Mouse (Mus musculus) midbrain, embryonic 14.5 days (tissue): Measurements from ENCODE around the gene Prr19. TPM values are rescaled to one million over a fixed set of nuclear protein-coding genes. Genes with fewer than 3 reads are reported as not detected.

Experiments
- ATAC-seq: fragments of 200-750 bp; cut with Nextera tagmentation; 2 replicates; pipeline ENCODE4 v1.8.0; 2017; ENCODE audit warnings: moderate number of reproducible peaks, moderate library complexity; ENCODE audit not compliant: low FRiP score, low TSS enrichment
- DNase-seq: peaks from one replicate; pipeline ENCODE4 v3.0.0-alpha.2; 2015
- H3K27ac ChIP-seq: fragments of 300-500 bp; sonication (generic); replicated peaks from 2 replicates; pipeline ENCODE4 v1.5.1; 2014; ENCODE audit warnings: mild to moderate bottlenecking, low read depth, low read length, moderate library complexity
- H3K27me3 ChIP-seq: fragments of 300-500 bp; sonication (generic); 2 replicates; pipeline ENCODE4 v1.6.1; 2014; ENCODE audit warnings: low read length, control low read depth, mixed read lengths; ENCODE audit not compliant: control insufficient read depth, insufficient read depth
- H3K36me3 ChIP-seq: fragments of 300-500 bp; sonication (generic); 2 replicates; pipeline ENCODE4 v1.6.1; 2014; ENCODE audit warnings: low read length, control low read depth; ENCODE audit not compliant: control insufficient read depth, insufficient read depth
- H3K4me1 ChIP-seq: fragments of 300-500 bp; sonication (generic); 2 replicates; pipeline ENCODE4 v1.6.1; 2014; ENCODE audit warnings: mild to moderate bottlenecking, antibody characterized with exemption, low read length, control low read depth; ENCODE audit not compliant: control insufficient read depth, insufficient read depth
- H3K4me2 ChIP-seq: fragments of 300-500 bp; sonication (generic); 2 replicates; pipeline ENCODE4 v1.6.1; 2014; ENCODE audit warnings: mild to moderate bottlenecking, low read length, moderate library complexity
- H3K4me3 ChIP-seq: fragments of 300-500 bp; sonication (generic); replicated peaks from 2 replicates; pipeline ENCODE4 v1.5.1; 2014; ENCODE audit warnings: low read depth, low read length
- H3K9ac ChIP-seq: fragments of 300-500 bp; sonication (generic); replicated peaks from 2 replicates; pipeline ENCODE4 v1.6.1; 2014; ENCODE audit warnings: mild to moderate bottlenecking, low read length, moderate library complexity
- H3K9me3 ChIP-seq: fragments of 300-500 bp; sonication (generic); 2 replicates; pipeline ENCODE4 v1.6.1; 2016; ENCODE audit warnings: low read length, control low read depth, mixed read lengths; ENCODE audit not compliant: control insufficient read depth
- WGBS: fragments of 180-500 bp; shearing (Covaris S2); extraction: QIAGEN DNeasy Blood & Tissue Kit; methylation state at CpG from one replicate; pipeline ENCODE4 v1.1.7; 2014; 5-methylcytosine and 5-hydroxymethylcytosine counted together
- polyA plus RNA-seq: library from polyadenylated mRNA; unstranded; fragments of >200 nt; fragmentation: Nextera tagmentation; extraction: Ambion mirVana; gene quantifications from 2 replicates; pipeline ENCODE4 v1.2.1, GENCODE M21; 2014

Gene Prr19
- polyA plus RNA-seq, 1 experiment from 2014 or later = 3.0 TPM

DNA sequence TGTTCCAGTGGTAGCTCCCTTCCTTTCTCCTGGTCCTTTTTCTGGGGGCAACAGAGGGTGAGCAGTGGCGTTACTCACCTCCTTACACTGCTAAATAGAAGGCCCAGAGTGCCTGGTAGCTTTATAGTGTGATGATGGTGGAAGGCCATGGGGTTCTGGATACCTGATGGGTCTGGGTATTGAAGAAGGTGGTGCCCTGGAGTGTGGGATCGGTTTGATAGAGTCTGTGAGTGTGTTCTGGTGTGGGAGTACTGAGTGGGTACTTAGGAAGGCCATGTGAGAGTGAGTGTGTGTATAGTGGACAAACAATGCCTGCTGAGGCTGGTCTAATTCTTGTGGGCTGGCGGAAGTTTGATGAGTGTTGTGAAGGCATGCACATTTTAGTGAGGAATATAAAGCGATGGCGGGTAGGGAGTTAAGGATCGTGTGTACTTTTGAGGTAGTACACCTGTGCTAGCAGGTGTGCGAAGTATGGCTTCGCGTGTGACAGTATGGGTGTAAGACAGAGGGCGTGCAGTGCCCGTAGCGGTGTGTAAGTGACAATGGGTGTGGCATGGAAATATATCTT lies 20.0 kb upstream of the Prr19 start:
- no peaks in the 10 kb centered on the region for H3K27me3 ChIP-seq
- peak; percentile 10 for DNase-seq
- no peaks in the 10 kb centered on the region for H3K9me3 ChIP-seq
- peak overlapping the region; percentile 78; the same call in 1 of the 2 replicates for H3K9ac ChIP-seq
- peak overlapping the region; percentile 99 for H3K27ac ChIP-seq
- peaks cover 53% of the 10 kb centered on the region for H3K4me1 ChIP-seq
- 23% methylated on average over 12 of the region's 12 CpGs for WGBS
- peak overlapping the region; percentile 77 for H3K4me3 ChIP-seq
- peaks cover 17% of the 10 kb centered on the region for H3K36me3 ChIP-seq
- ATAC-seq = peak; percentile 0; the same call in 1 of the 2 replicates
- peak overlapping the region; percentile 83 for H3K4me2 ChIP-seq

DNA sequence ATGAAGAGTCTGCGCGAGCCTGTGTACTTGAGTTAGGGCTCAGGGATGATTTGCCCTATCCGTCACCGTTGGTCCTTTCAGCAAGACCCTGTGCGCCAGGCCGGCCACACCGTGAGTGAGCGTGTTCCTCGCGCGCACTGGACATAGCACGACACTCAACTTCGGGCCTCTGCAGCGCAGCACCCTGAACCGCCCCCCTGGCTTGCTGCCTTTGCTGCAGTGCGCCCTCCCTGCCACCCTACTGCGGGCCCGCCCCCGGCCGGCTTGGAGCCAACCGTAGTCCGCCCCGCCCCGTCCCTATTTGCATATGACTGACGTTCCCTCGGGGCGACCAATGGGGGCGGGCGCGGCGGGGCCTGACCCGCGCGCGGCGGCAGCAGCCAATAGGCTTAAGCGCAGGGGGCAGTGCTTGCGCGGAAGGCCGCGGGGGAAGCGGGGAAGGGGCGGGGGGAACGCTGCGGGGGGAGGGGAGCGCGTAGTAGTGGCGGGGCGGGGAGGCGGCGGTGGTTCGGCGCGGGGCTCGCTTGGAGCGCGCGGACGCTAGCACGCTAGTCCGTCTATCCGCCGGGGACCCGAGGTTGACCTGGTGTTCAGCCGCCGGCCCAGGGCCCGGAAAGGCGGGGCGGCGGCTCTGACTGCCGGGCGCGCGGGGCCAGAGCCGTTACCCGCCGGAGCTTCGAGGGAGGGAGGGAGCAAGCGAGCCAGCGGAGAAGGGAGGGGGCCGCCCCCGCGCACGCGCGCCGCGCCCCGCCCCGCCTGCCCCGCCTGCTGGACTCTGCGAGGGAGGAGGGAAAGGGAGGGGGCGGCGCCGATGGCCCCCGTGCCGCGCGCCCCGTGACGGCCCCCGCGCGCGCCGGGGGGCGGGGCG lies 19.2 kb upstream of the Prr19 start:
- under 1% methylated on average over 75 of the region's 108 CpGs for WGBS
- H3K36me3 ChIP-seq = peaks cover 24% of the 10 kb centered on the region
- H3K27ac ChIP-seq = peak overlapping the region; percentile 99
- no peaks in the 10 kb centered on the region for H3K9me3 ChIP-seq
- H3K9ac ChIP-seq = peak overlapping the region; percentile 78
- ATAC-seq (peak; percentile 82), DNase-seq (peak; percentile 99)
- peak overlapping the region; percentile 77 for H3K4me3 ChIP-seq
- no peaks in the 10 kb centered on the region for H3K27me3 ChIP-seq
- peaks cover 53% of the 10 kb centered on the region for H3K4me1 ChIP-seq
- H3K4me2 ChIP-seq = peak overlapping the region; percentile 83

DNA sequence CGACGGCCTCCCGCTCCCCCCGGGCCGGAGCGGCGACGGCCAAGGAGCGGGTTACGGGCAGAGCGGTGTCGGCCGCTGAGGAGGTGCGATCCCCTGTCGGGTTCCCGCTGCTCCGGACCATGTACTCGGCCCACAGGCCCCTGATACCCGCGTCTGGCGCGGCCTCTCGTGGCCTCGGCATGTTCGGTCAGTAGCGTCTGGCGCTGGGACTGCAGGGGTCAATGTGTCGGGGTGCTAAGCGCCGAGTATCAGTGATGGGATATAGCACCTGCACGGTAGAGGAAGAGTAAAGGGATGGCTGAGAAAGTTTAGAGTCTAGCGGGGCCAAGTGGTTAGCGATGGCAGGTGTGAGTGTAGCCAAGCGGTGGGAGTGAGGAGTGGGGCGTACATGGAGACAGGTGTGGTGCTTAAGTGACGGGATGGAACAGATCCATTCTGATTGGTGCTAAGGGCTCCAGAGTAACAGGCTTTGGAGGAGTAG lies 18.4 kb upstream of the Prr19 start:
- Histone ChIP-seq H3K4me2 (peak overlapping the region; percentile 83), H3K36me3 (peaks cover 32% of the 10 kb centered on the region), H3K9me3 (no peaks in the 10 kb centered on the region), H3K27me3 (no peaks in the 10 kb centered on the region), H3K27ac (peak overlapping the region; percentile 99), H3K9ac (peak overlapping the region; percentile 78), H3K4me3 (peak overlapping the region; percentile 77), H3K4me1 (peaks cover 48% of the 10 kb centered on the region)
- DNase-seq (peak; percentile 62), ATAC-seq (no peak)
- under 1% methylated on average over 36 of the region's 36 CpGs for WGBS

DNA sequence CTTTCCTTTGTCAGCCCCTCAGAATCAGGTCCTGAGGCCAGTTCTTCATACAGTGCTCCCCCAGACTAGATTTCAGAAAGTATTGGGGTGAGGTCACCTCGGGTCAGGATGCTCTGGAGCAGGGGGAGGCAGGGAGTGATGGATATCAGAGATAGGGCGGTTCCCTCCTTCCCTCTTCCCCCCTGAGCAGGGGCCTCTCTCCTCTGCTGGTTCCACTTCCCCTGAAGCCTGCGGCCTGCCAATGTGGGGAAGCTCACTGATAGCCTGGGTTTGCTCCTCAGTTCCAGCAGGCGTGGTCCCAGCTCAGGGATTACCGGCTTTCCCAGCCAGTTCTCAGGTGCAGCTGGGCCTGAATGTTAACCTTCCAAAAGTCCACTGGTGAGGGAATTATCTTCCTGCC lies 17.6 kb upstream of the Prr19 start:
- Histone ChIP-seq H3K4me2 (peak overlapping the region; percentile 83), H3K4me3 (peak overlapping the region; percentile 77), H3K27me3 (no peaks in the 10 kb centered on the region), H3K9ac (peak overlapping the region; percentile 78), H3K4me1 (peaks cover 46% of the 10 kb centered on the region), H3K9me3 (no peaks in the 10 kb centered on the region), H3K27ac (peak overlapping the region; percentile 99), H3K36me3 (peaks cover 40% of the 10 kb centered on the region)
- DNase-seq (peak; percentile 30), ATAC-seq (no peak)
- 16% methylated on average over 5 of the region's 5 CpGs for WGBS

DNA sequence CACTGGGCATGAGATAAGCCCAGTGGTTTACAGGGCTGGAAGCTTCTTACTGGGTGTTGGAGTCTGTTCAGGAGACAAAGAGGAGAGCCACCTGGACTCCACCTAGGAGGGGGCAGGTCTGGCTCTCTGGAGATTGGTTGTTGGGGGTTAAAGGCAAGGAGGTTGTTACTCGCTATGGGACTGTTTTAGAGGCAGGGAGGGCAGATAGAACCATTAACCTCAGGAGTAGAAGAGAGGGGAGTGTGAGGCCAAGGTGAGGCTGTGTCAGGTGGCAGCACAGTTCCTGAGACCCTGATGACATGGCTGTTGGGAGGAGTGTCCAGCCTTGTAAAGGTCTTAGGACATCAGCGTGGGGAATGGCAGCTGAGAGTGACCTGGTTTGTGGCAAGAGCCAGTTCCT lies 17.0 kb upstream of the Prr19 start:
- no peaks in the 10 kb centered on the region for H3K27me3 ChIP-seq
- 80% methylated on average over 2 of the region's 2 CpGs for WGBS
- peak overlapping the region; percentile 83 for H3K4me2 ChIP-seq
- H3K4me3 ChIP-seq = peak overlapping the region; percentile 77
- no peak for DNase-seq
- peak overlapping the region; percentile 99 for H3K27ac ChIP-seq
- peaks cover 46% of the 10 kb centered on the region for H3K36me3 ChIP-seq
- ATAC-seq = no peak
- peaks cover 46% of the 10 kb centered on the region for H3K4me1 ChIP-seq
- no peaks in the 10 kb centered on the region for H3K9me3 ChIP-seq
- H3K9ac ChIP-seq = peak overlapping the region; percentile 78

DNA sequence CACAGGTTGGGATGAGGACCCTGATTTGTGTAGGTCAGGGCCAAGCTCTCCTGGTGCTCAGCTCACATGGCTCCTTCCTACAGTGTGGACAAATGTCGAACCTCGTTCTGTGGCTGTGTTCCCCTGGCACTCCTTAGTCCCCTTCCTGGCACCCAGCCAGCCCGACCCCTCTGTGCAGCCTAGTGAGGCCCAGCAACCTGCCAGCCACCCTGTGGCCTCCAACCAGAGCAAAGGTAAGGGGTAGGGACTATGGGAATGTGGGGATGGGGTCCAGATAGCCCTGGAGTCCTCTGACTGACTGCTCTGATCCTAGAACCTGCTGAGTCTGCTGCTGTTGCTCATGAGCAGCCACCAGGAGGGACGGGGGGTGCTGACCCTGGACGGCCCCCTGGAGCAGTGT lies 16.4 kb upstream of the Prr19 start:
- H3K9ac ChIP-seq = peak overlapping the region; percentile 78; the same call in 1 of the 2 replicates
- H3K27me3 ChIP-seq = no peaks in the 10 kb centered on the region
- 69% methylated on average over 5 of the region's 5 CpGs for WGBS
- H3K9me3 ChIP-seq = no peaks in the 10 kb centered on the region
- DNase-seq (peak; percentile 25), ATAC-seq (no peak)
- peak overlapping the region; percentile 83 for H3K4me2 ChIP-seq
- peaks cover 52% of the 10 kb centered on the region for H3K36me3 ChIP-seq
- peaks cover 41% of the 10 kb centered on the region for H3K4me1 ChIP-seq
- peak overlapping the region; percentile 5; the same call in 1 of the 2 replicates for H3K4me3 ChIP-seq
- H3K27ac ChIP-seq = peak overlapping the region; percentile 15; the same call in 1 of the 2 replicates

DNA sequence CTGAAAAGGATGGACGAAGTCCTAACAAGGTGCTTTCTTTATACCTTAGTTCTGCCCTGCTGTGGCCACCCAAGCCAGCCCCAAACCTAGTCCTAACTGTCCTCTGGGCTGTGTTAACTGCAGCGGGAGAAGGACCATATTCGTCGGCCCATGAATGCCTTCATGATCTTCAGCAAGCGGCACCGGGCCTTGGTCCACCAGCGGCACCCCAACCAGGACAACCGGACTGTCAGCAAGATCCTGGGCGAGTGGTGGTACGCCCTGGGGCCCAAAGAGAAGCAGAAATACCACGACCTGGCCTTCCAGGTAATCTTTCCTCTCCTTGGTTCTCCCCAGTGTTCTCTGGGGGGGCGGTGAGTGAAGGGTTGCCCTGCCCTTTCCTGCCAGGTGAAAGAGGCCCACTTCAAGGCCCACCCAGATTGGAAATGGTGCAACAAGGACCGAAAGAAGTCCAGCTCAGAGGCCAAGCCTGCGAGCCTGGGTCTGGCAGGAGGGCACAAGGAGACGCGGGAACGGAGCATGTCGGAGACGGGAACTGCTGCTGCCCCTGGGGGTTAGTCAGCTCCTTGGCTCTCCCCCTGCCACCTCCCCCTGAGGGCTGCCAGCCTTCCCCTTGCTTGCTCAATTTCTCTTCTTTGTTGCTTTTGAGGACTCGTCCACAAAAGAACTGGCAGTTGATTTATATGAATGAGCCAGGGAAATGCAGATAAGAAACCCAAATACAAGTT lies 15.5 kb upstream of the Prr19 start:
- Histone ChIP-seq H3K9ac (no peak overlapping the region), H3K4me3 (no peak overlapping the region), H3K27me3 (no peaks in the 10 kb centered on the region), H3K4me1 (peaks cover 32% of the 10 kb centered on the region), H3K4me2 (no peak overlapping the region), H3K9me3 (no peaks in the 10 kb centered on the region), H3K36me3 (peaks cover 61% of the 10 kb centered on the region), H3K27ac (0 out of 2 replicates have a peak overlapping the region, but pooled peaks have one; percentile 15)
- DNase-seq (no peak), ATAC-seq (no peak)
- WGBS = 89% methylated on average over 20 of the region's 20 CpGs

DNA sequence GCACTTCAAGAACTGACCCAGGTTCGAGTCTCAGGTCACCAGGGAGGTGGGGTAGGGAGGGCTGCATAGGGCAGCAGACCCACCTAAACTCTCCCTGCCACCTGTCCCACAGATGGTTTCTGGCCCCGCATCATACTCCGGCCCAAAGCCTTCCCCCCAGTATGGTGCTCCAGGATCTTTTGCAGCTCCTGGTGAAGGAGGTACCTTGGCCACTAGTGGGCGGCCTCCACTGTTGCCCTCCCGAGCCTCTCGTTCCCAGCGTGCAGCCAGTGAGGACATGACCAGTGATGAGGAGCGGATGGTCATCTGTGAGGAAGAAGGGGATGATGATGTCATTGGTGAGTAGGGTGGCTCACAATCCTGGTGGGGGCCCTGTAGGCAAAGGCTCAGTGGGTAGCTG lies 14.2 kb upstream of the Prr19 start:
- ATAC-seq = no peak
- no peaks in the 10 kb centered on the region for H3K9me3 ChIP-seq
- H3K27ac ChIP-seq = no peak overlapping the region
- no peaks in the 10 kb centered on the region for H3K27me3 ChIP-seq
- WGBS = 86% methylated on average over 8 of the region's 8 CpGs
- H3K4me1 ChIP-seq = peaks cover 22% of the 10 kb centered on the region
- no peak overlapping the region for H3K4me3 ChIP-seq
- no peak for DNase-seq
- no peak overlapping the region for H3K4me2 ChIP-seq
- peaks cover 74% of the 10 kb centered on the region for H3K36me3 ChIP-seq
- H3K9ac ChIP-seq = no peak overlapping the region
